Mouse (Mus musculus) CH12.LX (cell line): ENCODE results near the gene Phf20.

Experiments used
- CTCF ChIP-seq, 2 experiments: IDR thresholded peaks in 1 of 2; conservative IDR thresholded peaks in 1 of 2; 2 replicates each; pipeline ENCODE4 v1.5.1; 2011 to 2012; ENCODE audit warnings: low read depth in 2 of 2, low read length in 2 of 2, improper control_type of control experiment in 1 of 2, inconsistent platforms in 1 of 2, mild to moderate bottlenecking in 1 of 2, moderate library complexity in 1 of 2
- MAX ChIP-seq: IDR thresholded peaks from 2 replicates; pipeline ENCODE4 v1.6.1; 2011; ENCODE audit warnings: low read length, improper control_type of control experiment
- MEF2A ChIP-seq: IDR thresholded peaks from 2 replicates; pipeline ENCODE4 v1.6.1; 2014; ENCODE audit warnings: low read depth, mild to moderate bottlenecking, inconsistent platforms, low read length, improper control_type of control experiment, borderline replicate concordance

DNA sequence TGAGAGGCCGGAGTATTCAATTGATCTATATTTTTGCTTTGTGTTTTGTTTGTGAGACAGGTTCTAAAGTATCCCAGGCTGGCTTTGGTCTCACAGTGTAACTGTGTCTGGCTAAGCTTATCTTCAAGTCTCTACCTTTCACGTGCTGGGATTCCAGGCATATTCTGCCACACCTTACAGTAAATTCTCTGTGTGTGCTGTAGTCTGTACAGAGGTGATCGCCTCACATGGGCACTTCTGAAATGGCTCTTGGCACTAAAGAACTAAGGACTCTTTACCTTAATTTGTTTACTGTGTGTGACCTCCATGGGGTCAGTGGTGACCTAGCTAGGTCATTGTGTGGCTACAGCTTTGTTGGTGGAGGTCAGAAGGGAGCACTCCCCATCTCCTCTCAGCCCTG lies 99.9 kb downstream of the Phf20 start:
- no peak for TF ChIP-seq CTCF (conservative IDR thresholded peaks at IDR 0.05 in 1 of 2, IDR thresholded peaks at IDR 0.05 in 1 of 2; ENCODE audit: low read depth in 2 of 2, low read length in 2 of 2)
- TF ChIP-seq MEF2A, result no peak
- TF ChIP-seq MAX, result no peak
